Mouse (Mus musculus) heart, adult 2 months (tissue): ENCODE measurements around the gene Gstp2.

ENCODE experiments used
- CTCF ChIP-seq: fragments of 200-600 bp; IDR thresholded peaks from 2 replicates; pipeline ENCODE4 v1.8.1; 2022; ENCODE audit warnings: antibody characterized with exemption, mild to moderate bottlenecking, moderate library complexity
- EP300 ChIP-seq: fragments of 200-500 bp; IDR thresholded peaks from 2 replicates; pipeline ENCODE4 v1.6.1; 2011; ENCODE audit warnings: low read depth, low read length, control low read depth; ENCODE audit not compliant: insufficient read depth
- POLR2A ChIP-seq: fragments of 200-500 bp; IDR thresholded peaks from 2 replicates; pipeline ENCODE4 v1.6.1; 2011; ENCODE audit warnings: mild to moderate bottlenecking, low read depth, low read length, control low read depth; ENCODE audit not compliant: insufficient read depth

DNA sequence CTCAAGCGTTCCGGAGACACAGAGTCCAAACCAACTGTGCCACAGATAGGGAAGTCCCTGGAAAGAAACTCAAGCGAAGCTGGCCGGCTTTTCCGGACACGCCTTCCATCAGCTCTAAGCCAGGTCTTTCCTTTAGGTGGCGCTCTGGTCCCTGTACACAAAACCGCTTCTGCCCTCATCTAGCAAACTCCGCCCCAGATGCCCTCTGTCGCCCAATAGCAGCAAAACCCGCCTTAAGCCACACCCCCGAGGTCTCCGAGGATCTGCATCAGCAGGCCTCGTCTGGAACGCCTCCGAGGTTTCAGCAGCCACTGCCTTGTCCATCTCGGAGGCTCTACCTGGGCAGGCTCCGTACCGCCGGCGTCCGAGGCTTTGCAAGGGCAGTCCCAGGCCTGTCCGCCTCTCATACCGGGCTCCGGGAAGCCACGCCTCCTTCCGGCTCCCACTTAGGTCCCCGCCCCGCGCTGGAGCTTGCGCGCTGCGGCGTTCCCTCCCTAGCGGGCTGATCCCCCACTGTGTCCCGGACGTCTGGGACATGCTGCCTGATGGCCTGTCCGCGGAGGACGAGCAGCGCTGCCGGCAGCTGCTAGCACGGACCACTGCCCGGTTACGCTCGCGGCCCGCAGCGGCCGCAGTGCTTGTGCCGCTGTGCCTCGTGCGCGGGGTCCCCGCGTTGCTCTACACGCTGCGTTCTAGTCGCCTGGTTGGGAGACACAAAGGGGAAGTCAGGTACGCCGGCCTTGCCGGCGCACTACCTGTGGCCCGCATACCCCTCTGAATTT lies 45.5 kb downstream of the Gstp2 start, which contains the start of the genes Nudt8 and Gm49405:
- TF ChIP-seq POLR2A (peak; percentile 99), EP300 (peak; percentile 52; the same call in 1 of the 2 replicates), CTCF (peak; percentile 88)
